Mouse (Mus musculus) stomach, postnatal 0 days (tissue): ENCODE measurements around the gene Ptprk. TPM values are rescaled to one million over a fixed set of nuclear protein-coding genes. Genes with fewer than 3 reads are reported as not detected.
A peak's percentile ranks its signal among the peaks of the same experiment; 100 is the strongest.

Experiments
- ATAC-seq: fragments of 200-750 bp; cut with Nextera tagmentation; 2 replicates; pipeline ENCODE4 v1.8.0; 2017; ENCODE audit not compliant: low FRiP score, low TSS enrichment
- DNase-seq: peaks from one replicate; pipeline ENCODE4 v3.0.0-alpha.2; 2016; ENCODE audit warnings: low spot score
- H3K27ac ChIP-seq: fragments of 300-500 bp; sonication (generic); replicated peaks from 2 replicates; pipeline ENCODE4 v1.5.1; 2014; ENCODE audit warnings: mild to moderate bottlenecking, control low read depth
- H3K27me3 ChIP-seq: fragments of 300-500 bp; sonication (generic); 2 replicates; pipeline ENCODE4 v1.6.1; 2014; ENCODE audit warnings: low read length; ENCODE audit not compliant: control insufficient read depth, insufficient read depth
- H3K36me3 ChIP-seq: fragments of 300-500 bp; sonication (generic); 2 replicates; pipeline ENCODE4 v1.6.1; 2014; ENCODE audit warnings: low read length, mixed read lengths; ENCODE audit not compliant: control insufficient read depth, insufficient read depth
- H3K4me1 ChIP-seq: fragments of 300-500 bp; sonication (generic); replicated peaks from 2 replicates; pipeline ENCODE4 v1.6.1; 2014; ENCODE audit warnings: antibody characterized with exemption; ENCODE audit not compliant: control insufficient read depth, insufficient read depth
- H3K4me2 ChIP-seq: fragments of 300-500 bp; sonication (generic); replicated peaks from 2 replicates; pipeline ENCODE4 v1.6.1; 2014; ENCODE audit warnings: low read depth, mild to moderate bottlenecking, control low read depth, moderate library complexity
- H3K4me3 ChIP-seq: fragments of 300-500 bp; sonication (generic); 2 replicates; pipeline ENCODE4 v1.5.1; 2014; ENCODE audit warnings: low read depth, low read length, control low read depth
- H3K9ac ChIP-seq: fragments of 300-500 bp; sonication (generic); 2 replicates; pipeline ENCODE4 v1.6.1; 2014; ENCODE audit warnings: mild to moderate bottlenecking, low read length, control low read depth, mixed read lengths
- H3K9me3 ChIP-seq: fragments of 300-500 bp; sonication (generic); 2 replicates; pipeline ENCODE4 v1.6.1; 2016; ENCODE audit warnings: low read length; ENCODE audit not compliant: control insufficient read depth
- CTCF ChIP-seq: IDR thresholded peaks from 2 replicates; pipeline ENCODE4 v1.5.1; 2016; ENCODE audit warnings: antibody characterized with exemption, low read depth, mild to moderate bottlenecking, moderate library complexity
- EP300 ChIP-seq: optimal IDR thresholded peaks from 2 replicates; pipeline ENCODE3; 2016; ENCODE audit warnings: antibody characterized with exemption
- WGBS: fragments of 180-500 bp; shearing (Covaris S2); extraction: QIAGEN DNeasy Blood & Tissue Kit; methylation state at CpG from one replicate; pipeline ENCODE4 v1.1.7; 2014; 5-methylcytosine and 5-hydroxymethylcytosine counted together
- polyA plus RNA-seq: library from polyadenylated mRNA; unstranded; fragments of >200 nt; fragmentation: Nextera tagmentation; extraction: Ambion mirVana; gene quantifications from 2 replicates; pipeline ENCODE4 v1.2.1, GENCODE M21; 2015

Gene Ptprk
- polyA plus RNA-seq, 1 experiment from 2014 or later: 26.9 TPM

DNA sequence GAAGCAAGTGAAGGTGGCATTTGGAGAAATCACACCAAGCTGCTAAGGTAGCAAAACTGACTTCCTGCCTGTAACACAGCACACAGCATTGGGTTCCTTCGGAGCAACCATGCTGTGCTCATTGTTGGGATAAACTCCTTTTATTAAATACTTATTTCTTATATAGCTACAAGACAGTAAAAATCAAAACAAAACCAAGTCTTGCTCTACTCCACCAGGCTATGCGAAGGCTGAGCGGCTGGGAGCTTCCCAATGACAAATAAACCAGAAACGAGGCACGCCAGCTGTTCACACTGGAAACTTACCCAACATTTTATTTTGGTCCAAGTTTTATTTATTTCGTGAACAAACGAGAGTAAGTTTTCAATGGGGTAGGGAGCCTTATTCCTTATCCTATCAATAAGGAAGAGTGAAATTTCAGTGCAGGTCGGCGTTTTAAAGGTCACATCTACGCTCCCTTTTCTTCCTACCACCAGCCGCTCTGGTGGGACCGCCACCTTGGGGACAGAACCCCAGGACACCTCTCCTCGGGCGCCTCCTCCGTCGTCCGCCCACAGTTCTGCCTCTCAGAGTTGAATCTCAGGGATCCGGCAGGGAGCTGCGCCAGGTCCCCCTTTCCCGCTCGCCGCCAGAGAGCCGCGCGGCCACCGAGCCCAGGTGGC lies 498 bp upstream of the Ptprk start:
- Histone ChIP-seq H3K9ac (peak overlapping the region; percentile 91), H3K27me3 (no peaks in the 10 kb centered on the region), H3K4me2 (peak overlapping the region; percentile 82), H3K9me3 (no peaks in the 10 kb centered on the region), H3K4me3 (peak overlapping the region; percentile 86), H3K36me3 (no peaks in the 10 kb centered on the region), H3K27ac (peak overlapping the region; percentile 95), H3K4me1 (no peaks in the 10 kb centered on the region)
- ATAC-seq (no peak; the same call in 1 of the 2 replicates), DNase-seq (peak; percentile 41)
- under 1% methylated on average over 26 of the region's 26 CpGs for WGBS
- TF ChIP-seq EP300: no peak
- no peak for TF ChIP-seq CTCF

DNA sequence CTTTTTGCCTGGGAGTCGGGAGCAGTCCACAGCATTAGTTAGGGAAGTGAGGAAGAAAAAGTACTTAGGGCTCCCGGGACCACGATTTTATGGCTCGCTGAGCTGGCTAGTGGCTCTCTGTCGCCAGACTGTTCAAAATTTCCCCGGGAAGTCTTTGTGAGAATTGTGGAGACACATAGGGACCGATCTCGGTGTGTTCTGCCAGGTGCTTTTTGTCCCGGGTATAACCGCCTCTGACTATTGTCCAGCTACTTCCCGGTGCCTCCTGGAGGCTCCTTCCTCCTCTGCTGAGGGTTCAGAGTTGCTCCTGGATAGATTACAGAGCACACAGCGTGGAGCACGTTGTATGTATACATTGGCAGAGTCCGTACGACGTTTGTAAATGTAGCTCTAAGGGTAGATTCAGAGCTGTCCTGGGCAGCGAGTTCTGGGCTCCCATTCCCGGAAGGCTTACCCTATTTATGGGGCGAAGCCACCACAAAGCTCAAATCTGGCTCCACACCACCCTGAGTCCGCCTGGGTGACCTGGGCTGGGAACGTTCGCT lies 943 bp downstream of the Ptprk start:
- DNase-seq (no peak), ATAC-seq (peak; percentile 69)
- Histone ChIP-seq H3K4me2 (peak overlapping the region; percentile 82), H3K9ac (peak overlapping the region; percentile 91), H3K36me3 (no peaks in the 10 kb centered on the region), H3K27ac (peak overlapping the region; percentile 95), H3K4me1 (no peaks in the 10 kb centered on the region), H3K27me3 (no peaks in the 10 kb centered on the region), H3K9me3 (no peaks in the 10 kb centered on the region), H3K4me3 (peak overlapping the region; percentile 86)
- TF ChIP-seq CTCF: no peak
- TF ChIP-seq EP300: no peak
- under 1% methylated on average over 22 of the region's 22 CpGs for WGBS

DNA sequence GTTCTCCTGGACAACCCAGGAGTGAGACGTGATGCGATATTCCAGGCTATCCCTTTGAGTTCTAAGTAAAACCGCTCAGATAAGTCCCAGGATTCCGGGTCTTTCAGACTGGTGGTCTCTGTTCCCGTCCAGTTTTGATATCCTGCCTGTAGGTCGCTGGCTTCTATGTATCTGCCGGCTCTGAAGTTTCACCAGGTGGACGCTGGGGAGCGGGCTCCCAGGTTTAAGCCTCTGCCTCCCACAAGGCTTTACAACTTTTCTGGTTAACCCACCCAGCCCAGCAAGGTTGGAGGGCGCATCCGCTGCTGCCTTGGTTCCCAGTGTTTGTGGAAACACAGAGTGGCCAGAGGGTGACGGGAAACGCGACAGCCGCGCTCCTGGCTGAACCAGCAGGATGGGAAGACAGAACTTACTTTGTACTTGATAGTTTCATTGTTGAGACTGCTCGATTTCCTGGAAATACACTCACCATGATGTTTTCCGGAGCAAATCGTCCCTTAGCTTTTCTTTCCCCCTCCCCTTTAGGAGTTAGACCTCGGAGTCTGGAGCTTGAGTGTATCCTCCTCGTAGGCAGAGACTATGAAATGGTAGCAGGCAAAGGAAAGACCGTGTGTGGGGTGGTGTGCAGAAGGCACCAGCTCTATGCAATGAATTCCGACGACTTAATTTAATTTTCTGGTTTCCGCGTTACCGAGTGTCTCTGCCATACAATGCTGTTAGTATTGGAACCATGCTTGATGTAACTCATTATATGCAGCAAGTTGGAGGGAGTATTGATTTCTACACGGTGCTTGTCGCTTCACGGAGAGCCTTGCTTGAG lies 1.6 kb downstream of the Ptprk start:
- peak overlapping the region; percentile 82 for H3K4me2 ChIP-seq
- H3K27me3 ChIP-seq: no peaks in the 10 kb centered on the region
- no peak for TF ChIP-seq EP300
- TF ChIP-seq CTCF: peak; percentile 47
- no peaks in the 10 kb centered on the region for H3K4me1 ChIP-seq
- peak overlapping the region; percentile 91 for H3K9ac ChIP-seq
- DNase-seq (peak; percentile 64), ATAC-seq (peak; percentile 15; the same call in 1 of the 2 replicates)
- WGBS: 3% methylated on average over 30 of the region's 30 CpGs
- peak overlapping the region; percentile 95 for H3K27ac ChIP-seq
- no peaks in the 10 kb centered on the region for H3K9me3 ChIP-seq
- H3K36me3 ChIP-seq: no peaks in the 10 kb centered on the region
- H3K4me3 ChIP-seq: peak overlapping the region; percentile 86

DNA sequence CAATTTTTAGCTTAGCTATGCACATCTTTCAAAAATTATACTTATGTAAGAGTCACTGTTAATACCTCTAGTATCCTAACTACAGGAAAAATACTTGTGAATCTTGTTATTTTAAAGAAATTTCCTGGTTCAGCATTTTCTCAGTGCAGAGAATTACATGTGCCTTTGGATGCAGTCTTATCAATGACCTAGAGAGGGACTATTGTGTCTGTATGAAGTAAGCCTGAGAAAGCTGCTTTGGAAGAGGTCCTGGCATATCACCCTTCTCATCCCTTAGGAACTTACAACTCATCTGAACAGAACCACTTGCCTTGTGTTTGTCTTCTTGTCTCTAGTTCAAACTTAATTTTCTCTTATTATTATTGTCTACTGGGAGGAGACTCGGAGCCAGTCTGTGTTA lies 3.6 kb downstream of the Ptprk start:
- 79% methylated on average over 1 of the region's 1 CpGs for WGBS
- Histone ChIP-seq H3K4me2 (no peak overlapping the region), H3K27ac (no peak overlapping the region), H3K4me3 (no peak overlapping the region), H3K4me1 (no peaks in the 10 kb centered on the region), H3K27me3 (no peaks in the 10 kb centered on the region), H3K36me3 (no peaks in the 10 kb centered on the region), H3K9me3 (no peaks in the 10 kb centered on the region), H3K9ac (no peak overlapping the region)
- TF ChIP-seq EP300 (no peak), CTCF (peak; percentile 51)
- no peak for ATAC-seq
- DNase-seq: no peak

GRCm38 (mm10) chr10:28081221-28081620 lies 6.6 kb downstream of the Ptprk start:
- ATAC-seq (no peak), DNase-seq (no peak)
- Histone ChIP-seq H3K27me3 (no peaks in the 10 kb centered on the region), H3K4me1 (no peaks in the 10 kb centered on the region), H3K9ac (no peak overlapping the region), H3K9me3 (no peaks in the 10 kb centered on the region), H3K4me3 (no peak overlapping the region), H3K36me3 (no peaks in the 10 kb centered on the region), H3K4me2 (no peak overlapping the region), H3K27ac (no peak overlapping the region)
- no peak for TF ChIP-seq CTCF
- no peak for TF ChIP-seq EP300
- 94% methylated on average over 2 of the region's 2 CpGs for WGBS
